Mouse (Mus musculus) heart, adult 2 months (tissue): ENCODE results near the gene Tspan4.

Experiments
- CTCF ChIP-seq: fragments of 200-600 bp; IDR thresholded peaks from 2 replicates; pipeline ENCODE4 v1.8.1; 2022; ENCODE audit warnings: antibody characterized with exemption, mild to moderate bottlenecking, moderate library complexity
- EP300 ChIP-seq: fragments of 200-500 bp; IDR thresholded peaks from 2 replicates; pipeline ENCODE4 v1.6.1; 2011; ENCODE audit warnings: low read depth, low read length, control low read depth; ENCODE audit not compliant: insufficient read depth

DNA sequence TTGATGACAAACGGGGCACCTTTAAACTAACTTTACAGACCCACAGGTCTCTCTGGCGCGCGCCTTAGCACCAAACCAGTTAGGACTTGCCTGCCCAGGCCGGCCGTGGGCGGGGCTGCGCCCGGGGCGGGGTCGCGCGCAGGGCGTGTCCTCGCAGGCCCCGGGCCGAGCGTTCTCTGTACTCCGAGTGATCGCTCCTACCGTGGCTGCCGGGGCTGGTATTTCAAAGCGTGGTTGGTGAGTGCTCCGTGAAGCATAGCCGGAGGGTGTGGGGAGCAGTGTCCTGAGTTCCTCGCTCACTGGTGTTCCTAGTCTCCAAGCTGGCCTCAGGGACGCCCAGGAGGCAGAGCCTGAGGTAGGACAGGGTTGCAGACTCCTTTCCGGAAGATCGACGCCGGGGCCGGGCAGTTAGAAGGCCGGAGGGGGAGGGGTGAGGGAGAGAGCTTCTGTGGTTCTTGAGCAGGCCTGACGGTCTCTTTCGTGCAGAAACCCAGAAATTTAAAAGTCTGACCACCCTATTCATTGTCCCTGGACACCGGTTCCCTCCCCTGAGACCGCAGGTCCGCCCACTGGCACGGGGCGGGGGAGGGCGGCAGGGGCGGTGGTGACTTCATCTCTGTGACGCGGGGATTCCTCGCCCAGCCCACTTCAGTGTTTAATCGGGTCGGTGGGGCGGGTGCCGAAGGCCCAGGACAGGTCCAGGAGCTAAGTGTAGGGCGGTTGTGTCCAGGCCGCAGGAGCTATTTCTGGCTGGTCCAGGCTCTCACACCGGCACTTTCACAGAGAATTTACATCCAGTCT is 7.6 kb upstream of the Tspan4 start, which contains the start of gene Cd151:
- TF ChIP-seq CTCF (no peak), EP300 (no peak)
